Mouse (Mus musculus) myocyte (in vitro differentiated cells): Measurements from ENCODE around the gene Wfdc16. TPM values are rescaled to one million over a fixed set of nuclear protein-coding genes. Genes with fewer than 3 reads are reported as not detected.

ENCODE experiments used
- H3K27me3 ChIP-seq: one replicate; pipeline ENCODE4 v1.6.1; 2011; ENCODE audit not compliant: control insufficient read depth, insufficient read depth, insufficient read length
- H3K36me3 ChIP-seq: one replicate; pipeline ENCODE4 v1.6.1; 2011; ENCODE audit not compliant: control insufficient read depth, insufficient read depth
- H3K4me2 ChIP-seq: one replicate; pipeline ENCODE4 v1.6.1; 2011; ENCODE audit warnings: low read depth, control low read depth
- H3K4me3 ChIP-seq: one replicate; pipeline ENCODE4 v1.5.1; 2011; ENCODE audit warnings: mild to moderate bottlenecking, control low read depth, moderate library complexity
- H3K79me2 ChIP-seq: one replicate; pipeline ENCODE4 v1.6.1; 2011; ENCODE audit not compliant: control insufficient read depth, insufficient read depth
- H3ac ChIP-seq: one replicate; pipeline ENCODE4 v1.6.1; 2011; ENCODE audit not compliant: control insufficient read depth, insufficient read length
- CEBPB ChIP-seq: IDR thresholded peaks from 2 replicates; pipeline ENCODE4 v1.6.1; 2011; ENCODE audit warnings: mild to moderate bottlenecking, moderate library complexity; ENCODE audit not compliant: poor library complexity, insufficient read depth, severe bottlenecking
- E2F4 ChIP-seq: IDR thresholded peaks from one replicate; pipeline ENCODE4 v1.6.1; 2011; ENCODE audit warnings: mild to moderate bottlenecking, control low read depth, moderate library complexity; ENCODE audit not compliant: insufficient read depth
- MAX ChIP-seq: IDR thresholded peaks from one replicate; pipeline ENCODE4 v1.6.1; 2011; ENCODE audit warnings: low read depth, mild to moderate bottlenecking, control low read depth
- MYOD1 ChIP-seq, 3 experiments: IDR thresholded peaks; one replicate each; pipeline ENCODE4 v1.6.1; 2011; ENCODE audit warnings: control low read depth in 2 of 3, low read depth in 2 of 3, mild to moderate bottlenecking in 2 of 3, moderate library complexity in 1 of 3; ENCODE audit not compliant: insufficient read length in 2 of 3, control insufficient read depth in 1 of 3
- MYOG ChIP-seq, 3 experiments: IDR thresholded peaks; one replicate each; pipeline ENCODE4 v1.6.1; 2011; ENCODE audit warnings: control low read depth in 2 of 3, low read depth in 2 of 3, mild to moderate bottlenecking in 2 of 3; ENCODE audit not compliant: insufficient read length in 2 of 3, control insufficient read depth in 1 of 3, insufficient read depth in 1 of 3
- POLR2A ChIP-seq: IDR thresholded peaks from one replicate; pipeline ENCODE4 v1.6.1; 2011; ENCODE audit warnings: low read depth, mild to moderate bottlenecking, control low read depth, moderate library complexity; ENCODE audit not compliant: insufficient read length
- POLR2AphosphoS2 ChIP-seq: IDR thresholded peaks from one replicate; pipeline ENCODE4 v1.6.1; 2011; ENCODE audit warnings: low read depth, control low read depth; ENCODE audit not compliant: insufficient read length
- REST ChIP-seq: IDR thresholded peaks from one replicate; pipeline ENCODE4 v1.6.1; 2011; ENCODE audit warnings: mild to moderate bottlenecking, control low read depth, moderate library complexity; ENCODE audit not compliant: insufficient read depth, insufficient read length
- SRF ChIP-seq: IDR thresholded peaks from one replicate; pipeline ENCODE4 v1.6.1; 2011; ENCODE audit warnings: low read depth; ENCODE audit not compliant: control insufficient read depth, insufficient read length
- TCF12 ChIP-seq: IDR thresholded peaks from one replicate; pipeline ENCODE4 v1.6.1; 2011; ENCODE audit warnings: mild to moderate bottlenecking, control low read depth; ENCODE audit not compliant: poor library complexity, insufficient read depth, severe bottlenecking
- TCF3 ChIP-seq: IDR thresholded peaks from one replicate; pipeline ENCODE4 v1.6.1; 2011; ENCODE audit warnings: low read depth, control low read depth; ENCODE audit not compliant: insufficient read length
- USF1 ChIP-seq: IDR thresholded peaks from one replicate; pipeline ENCODE4 v1.6.1; 2011; ENCODE audit warnings: low read depth, mild to moderate bottlenecking, control low read depth, moderate library complexity
- polyA plus RNA-seq: library from polyadenylated mRNA; unstranded; fragments of >200 nt; fragmentation: generic; extraction: Trizol; gene quantifications from one replicate; pipeline ENCODE4 v1.2.1, GENCODE M21; 2012; ENCODE audit warnings: missing spikeins

Gene Wfdc16
- polyA plus RNA-seq: not detected

- no peak within 1 kb of the TSS for H3K4me2 ChIP-seq
- TF ChIP-seq USF1 (no peak), MYOG (IDR thresholded peaks at IDR 0.05; ENCODE audit: control insufficient read depth in 1 of 3, insufficient read depth in 1 of 3, insufficient read length in 2 of 3, low read depth in 2 of 3) (no peak), SRF (no peak), POLR2A (no peak), CEBPB (no peak), TCF12 (no peak), MAX (no peak), MYOD1 (IDR thresholded peaks at IDR 0.05; ENCODE audit: control insufficient read depth in 1 of 3, insufficient read length in 2 of 3, low read depth in 2 of 3) (no peak), TCF3 (no peak), POLR2AphosphoS2 (no peak), REST (no peak)
- no peak within 1 kb of the TSS for H3K4me3 ChIP-seq
- peaks cover 22% of the 10 kb centered on the region for H3K27me3 ChIP-seq
- no peaks in the 10 kb centered on the region for H3K36me3 ChIP-seq
- H3ac ChIP-seq: no peak within 1 kb of the TSS
- H3K79me2 ChIP-seq: no peaks in the 10 kb centered on the region
These were observed at the start of gene Wfdc16 for GRCm38 (mm10) chr2:164638696-164639095. Gene Wfdc16 (minus strand): TSS chr2:164638796.

- H3K4me2 ChIP-seq: no peak within 1 kb of the TSS
- no peaks in the 10 kb centered on the region for H3K79me2 ChIP-seq
- TF ChIP-seq MYOD1 (IDR thresholded peaks at IDR 0.05; ENCODE audit: control insufficient read depth in 1 of 3, insufficient read length in 2 of 3, low read depth in 2 of 3) (no peak), TCF3 (no peak), POLR2A (no peak), E2F4 (no peak), CEBPB (no peak), SRF (no peak), REST (no peak)
- peaks cover 44% of the 10 kb centered on the region for H3K27me3 ChIP-seq
- H3K4me3 ChIP-seq: no peak within 1 kb of the TSS
- no peak within 1 kb of the TSS for H3ac ChIP-seq
- no peaks in the 10 kb centered on the region for H3K36me3 ChIP-seq
These were observed 46.2 kb upstream of the Wfdc16 start, which contains the start of gene Wfdc13 for GRCm38 (mm10) chr2:164684807-164685206. Gene Wfdc13 (plus strand): TSS chr2:164685107.

- no peaks in the 10 kb centered on the region for H3K36me3 ChIP-seq
- H3ac ChIP-seq: no peak overlapping the region
- no peaks in the 10 kb centered on the region for H3K79me2 ChIP-seq
- H3K27me3 ChIP-seq: peaks cover 6% of the 10 kb centered on the region
- no peak overlapping the region for H3K4me3 ChIP-seq
- H3K4me2 ChIP-seq: no peak overlapping the region
- TF ChIP-seq POLR2A (no peak), TCF12 (no peak), E2F4 (no peak), TCF3 (no peak), POLR2AphosphoS2 (no peak), CEBPB (no peak), MYOD1 (IDR thresholded peaks at IDR 0.05; ENCODE audit: control insufficient read depth in 1 of 3, insufficient read length in 2 of 3, low read depth in 2 of 3) (no peak)
These were observed 41.3 kb upstream of the Wfdc16 start for GRCm38 (mm10) chr2:164679906-164680305.

- Histone ChIP-seq H3K4me2 (no peak overlapping the region), H3K36me3 (no peaks in the 10 kb centered on the region), H3K27me3 (peaks cover 3% of the 10 kb centered on the region), H3K79me2 (no peaks in the 10 kb centered on the region), H3K4me3 (no peak overlapping the region), H3ac (no peak overlapping the region)
- no peak for TF ChIP-seq USF1
These were observed 40.4 kb upstream of the Wfdc16 start for GRCm38 (mm10) chr2:164678848-164679625.

GRCm38 (mm10) chr2:164676916-164677685 is 38.5 kb upstream of the Wfdc16 start:
- no peaks in the 10 kb centered on the region for H3K36me3 ChIP-seq
- H3K27me3 ChIP-seq: no peaks in the 10 kb centered on the region
- no peak for TF ChIP-seq MYOD1 (IDR thresholded peaks at IDR 0.05; ENCODE audit: control insufficient read depth in 1 of 3, insufficient read length in 2 of 3, low read depth in 2 of 3)
- no peak for TF ChIP-seq POLR2AphosphoS2
- TF ChIP-seq MYOG (IDR thresholded peaks at IDR 0.05; ENCODE audit: control insufficient read depth in 1 of 3, insufficient read depth in 1 of 3, insufficient read length in 2 of 3, low read depth in 2 of 3): no peak
- no peak for TF ChIP-seq TCF12
- TF ChIP-seq TCF3: no peak
- no peak for TF ChIP-seq USF1
- no peak for TF ChIP-seq SRF
- TF ChIP-seq POLR2A: no peak
- no peak for TF ChIP-seq CEBPB
- no peak for TF ChIP-seq E2F4
- TF ChIP-seq REST: no peak
- TF ChIP-seq MAX: no peak
- H3K4me2 ChIP-seq: no peak overlapping the region
- no peak overlapping the region for H3ac ChIP-seq
- no peaks in the 10 kb centered on the region for H3K79me2 ChIP-seq
- H3K4me3 ChIP-seq: no peak overlapping the region
